Mouse (Mus musculus): ENCODE results near the gene Slc8b1.
A peak's percentile ranks its signal among the peaks of the same experiment; 100 is the strongest.

DNA sequence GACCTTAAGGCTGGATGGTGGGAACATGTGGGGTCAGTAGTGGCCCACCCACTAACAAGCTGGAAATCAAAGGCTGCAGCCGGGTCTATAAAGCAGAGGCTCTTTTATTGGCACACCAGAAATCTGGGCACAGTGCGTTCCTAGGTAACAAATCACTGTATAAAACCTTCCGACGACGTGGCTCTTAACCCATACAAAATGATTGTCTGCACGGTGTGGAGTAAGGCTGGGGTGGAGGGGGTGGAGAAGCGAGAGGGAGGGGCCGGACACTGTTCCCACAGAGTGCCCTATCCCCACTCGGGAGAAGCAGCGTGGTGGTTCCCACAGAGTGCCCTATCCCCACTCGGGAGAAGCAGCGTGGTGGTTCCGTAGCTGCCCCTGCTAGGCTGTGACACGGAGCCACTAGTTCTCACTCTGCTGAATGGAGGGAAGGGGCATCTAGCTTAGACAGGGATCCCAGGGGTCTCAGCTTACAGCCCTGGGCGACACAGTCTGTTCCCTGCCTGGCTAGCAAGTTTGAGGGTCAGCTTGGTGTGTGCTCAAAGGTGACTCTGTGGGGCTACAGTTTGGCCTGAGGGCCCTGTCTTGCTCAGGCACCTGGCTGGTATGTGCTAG lies 23.2 kb downstream of the Slc8b1 start:
- no peak for TF ChIP-seq USF1 (IDR thresholded peaks at IDR 0.05; ENCODE audit: low read depth)
- no peak for TF ChIP-seq MAX (IDR thresholded peaks at IDR 0.05; ENCODE audit: low read depth)
- TF ChIP-seq POLR2AphosphoS2 (IDR thresholded peaks at IDR 0.05; ENCODE audit: insufficient read length, low read depth): peak; percentile 79
